Mouse (Mus musculus) adrenal gland, adult (tissue): ENCODE results near the gene Ms4a13.
"Not testable (repeated sequence)": the region's sequence is repeated elsewhere in the genome, so short reads cannot be mapped to it uniquely, and the experiment has no call there.

Source experiments
- DNase-seq, 2 experiments: peaks; one replicate each; pipeline ENCODE4 v3.0.0; 2022 to 2023; ENCODE audit warnings: low spot score in 1 of 2; ENCODE audit not compliant: inconsistent age in 2 of 2

Ms4a13 gene

GRCm38 (mm10) chr19:11196546-11196945 lies at the start of gene Ms4a13:
TSS of gene Ms4a13 (minus strand) at chr19:11196737.
- no peak for DNase-seq

- peak in 1 of 2 experiments; percentile 6 for DNase-seq
Observed at GRCm38 (mm10) chr19:11244230-11244629, 47.7 kb upstream of the Ms4a13 start.

- no peak for DNase-seq
Observed at GRCm38 (mm10) chr19:11242560-11242959, 46.0 kb upstream of the Ms4a13 start.

GRCm38 (mm10) chr19:11235820-11236219 lies 39.3 kb upstream of the Ms4a13 start:
- DNase-seq, result no peak

GRCm38 (mm10) chr19:11234921-11235735 lies 38.6 kb upstream of the Ms4a13 start:
- DNase-seq, result no peak

- DNase-seq, result no peak
Observed at GRCm38 (mm10) chr19:11234244-11234643, 37.7 kb upstream of the Ms4a13 start.

- no peak for DNase-seq
Observed at GRCm38 (mm10) chr19:11232348-11232747, 35.8 kb upstream of the Ms4a13 start, which contains the start of gene Ms4a12. TSS of gene Ms4a12 (minus strand) at chr19:11232448.

GRCm38 (mm10) chr19:11192552-11192951 lies 4.0 kb downstream of the Ms4a13 start:
- no peak for DNase-seq

- DNase-seq, result peak; percentile 7 to 60
Observed at GRCm38 (mm10) chr19:11184121-11184520, 12.4 kb downstream of the Ms4a13 start.

- DNase-seq, result no peak
Observed at GRCm38 (mm10) chr19:11177464-11177863, 19.1 kb downstream of the Ms4a13 start.

GRCm38 (mm10) chr19:11165172-11165571 lies 31.4 kb downstream of the Ms4a13 start, which contains the start of gene 1700025F22Rik:
TSS of gene 1700025F22Rik (minus strand) at chr19:11165320.
- peak; percentile 11 to 46 for DNase-seq

- not testable (repeated sequence) for DNase-seq
Observed at GRCm38 (mm10) chr19:11157890-11158289, 38.6 kb downstream of the Ms4a13 start.

- no peak for DNase-seq
Observed at GRCm38 (mm10) chr19:11135336-11135735, 61.2 kb downstream of the Ms4a13 start.

GRCm38 (mm10) chr19:11134852-11135251 lies 61.7 kb downstream of the Ms4a13 start:
- DNase-seq, result no peak

- not testable (repeated sequence) for DNase-seq
Observed at GRCm38 (mm10) chr19:11130776-11131175, 65.8 kb downstream of the Ms4a13 start, which contains the start of gene 1700017D01Rik. TSS of gene 1700017D01Rik (minus strand) at chr19:11130876.

GRCm38 (mm10) chr19:11129702-11130101 lies 66.8 kb downstream of the Ms4a13 start:
- DNase-seq, result no peak

- peak; percentile 28 to 71 for DNase-seq
Observed at GRCm38 (mm10) chr19:11121016-11121420, 75.5 kb downstream of the Ms4a13 start.
